Mouse (Mus musculus): ENCODE results near the gene Khdc1a. TPM values are rescaled to one million over a fixed set of nuclear protein-coding genes. Genes with fewer than 3 reads are reported as not detected.
"Not testable (repeated sequence)": the region's sequence is repeated elsewhere in the genome, so short reads cannot be mapped to it uniquely, and the experiment has no call there.

The Khdc1a gene
- total RNA-seq, 2 experiments from 2014 or later, result not detected

- DNase-seq (ENCODE audit: low spot score in 2 of 2); intact Hi-C loops (cut with DNase I): not testable (repeated sequence)
Measured at GRCm38 (mm10) chr1:21368031-21368430, 18.6 kb downstream of the Khdc1a start, which contains the start of gene Khdc1c. Gene Khdc1c, plus strand, starts transcription at chr1:21368331.

GRCm38 (mm10) chr1:21383256-21383655 is 33.8 kb downstream of the Khdc1a start, which contains the start of gene Khdc1b:
Gene Khdc1b, plus strand, starts transcription at chr1:21383556.
- DNase-seq (ENCODE audit: low spot score in 2 of 2), result no peak
- intact Hi-C loops (cut with DNase I), result no loop called here

GRCm38 (mm10) chr1:21391138-21391671 is 41.8 kb downstream of the Khdc1a start:
- intact Hi-C loops (cut with DNase I), result no loop called here
- no peak for DNase-seq (ENCODE audit: low spot score in 2 of 2)

Other genes with a start within 250 kb of the Khdc1a start
- 10 to 100 TPM; 28.7 to 35.8 TPM for gene Tmem14a, start 131.1 kb upstream of the Khdc1a start, total RNA-seq (2021)
- gene Gsta3, start 109.1 kb upstream of the Khdc1a start, total RNA-seq (2021), result under 1 TPM; 0.32 to 0.90 TPM
- gene Khdc1c, start 18.7 kb downstream of the Khdc1a start, total RNA-seq (2021), result not detected
- gene Khdc1b, start 33.9 kb downstream of the Khdc1a start, total RNA-seq (2021), result not detected

All from left cerebral cortex, postnatal 14 days (tissue).